28 mouse cellular contexts compared by ENCODE assay signal in genomic region chr5:133131042-133131441, GRCm38 (mm10).
DNase-seq lines count a peak whose midpoint lies in the region; ATAC-seq and TF ChIP-seq lines count a peak whose summit lies in the region.
"Had no signal": no experiment of that assay in that cellular context is flagged by ENCODE, and none has a peak within 500 bp of the region (broad histone marks: within the 10 kb centered on the region; RNA-seq: fewer than 3 reads in every experiment).

No protein-coding gene starts in this region.

- no peaks in the 10 kb centered on the region for H3K9me3 ChIP-seq in forebrain, embryonic 16.5 days (ENCODE audit: control insufficient read depth, low read length)
- no peaks in the 10 kb centered on the region for H3K9me3 ChIP-seq in forebrain, embryonic 10.5 days
- H3K9me3 ChIP-seq in midbrain, postnatal 0 days (ENCODE audit: low read length) = no peaks in the 10 kb centered on the region
- H3K9me3 ChIP-seq in midbrain, embryonic 13.5 days = no peaks in the 10 kb centered on the region; the same call in 1 of the 2 replicates
- no peaks in the 10 kb centered on the region for H3K9me3 ChIP-seq in hindbrain, postnatal 0 days (ENCODE audit: low read length)
- H3K9me3 ChIP-seq in kidney, embryonic 14.5 days (ENCODE audit: control insufficient read depth, low read length) = no peaks in the 10 kb centered on the region
- H3K9me3 ChIP-seq: embryonic facial prominence, embryonic 10.5 days; embryonic facial prominence, embryonic 15.5 days; kidney, embryonic 15.5 days; limb, embryonic 10.5 days; limb, embryonic 15.5 days; liver, embryonic 13.5 days; stomach, embryonic 15.5 days had no signal

- whole genome bisulfite sequencing in forebrain, embryonic 16.5 days = 19% methylated on average over 2 of the region's 2 CpGs
- WGBS in forebrain, embryonic 10.5 days = 80% methylated on average over 2 of the region's 2 CpGs
- WGBS in midbrain, postnatal 0 days = 69% methylated on average over 2 of the region's 2 CpGs
- 25% methylated on average over 2 of the region's 2 CpGs for WGBS in midbrain, embryonic 13.5 days
- WGBS in hindbrain, postnatal 0 days = 34% methylated on average over 2 of the region's 2 CpGs
- WGBS in kidney, embryonic 14.5 days = 86% methylated on average over 2 of the region's 2 CpGs

- no peaks in the 10 kb centered on the region for H3K36me3 ChIP-seq in forebrain, embryonic 16.5 days (ENCODE audit: control insufficient read depth, insufficient read depth)
- H3K36me3 ChIP-seq in forebrain, embryonic 10.5 days (replicated peaks) = no peaks in the 10 kb centered on the region
- H3K36me3 ChIP-seq in midbrain, postnatal 0 days (ENCODE audit: insufficient read depth, low read length) = no peaks in the 10 kb centered on the region
- H3K36me3 ChIP-seq in midbrain, embryonic 13.5 days = no peaks in the 10 kb centered on the region
- no peaks in the 10 kb centered on the region for H3K36me3 ChIP-seq in hindbrain, postnatal 0 days (ENCODE audit: insufficient read depth, low read length)
- H3K36me3 ChIP-seq in kidney, embryonic 14.5 days (ENCODE audit: control insufficient read depth, insufficient read depth, low read length) = no peaks in the 10 kb centered on the region
- H3K36me3 ChIP-seq: embryonic facial prominence, embryonic 10.5 days; embryonic facial prominence, embryonic 15.5 days; heart, embryonic 12.5 days; kidney, embryonic 15.5 days; limb, embryonic 10.5 days; limb, embryonic 15.5 days; liver, embryonic 13.5 days; stomach, embryonic 15.5 days had no signal

- ATAC-seq in forebrain, embryonic 16.5 days = 0 out of 2 replicates have a peak, but pooled peaks have one; percentile 18
- ATAC-seq in midbrain, postnatal 0 days (ENCODE audit: low FRiP score) = no peak
- no peak for ATAC-seq in midbrain, embryonic 13.5 days
- no peak for ATAC-seq in hindbrain, postnatal 0 days
- ATAC-seq in kidney, embryonic 14.5 days (ENCODE audit: low FRiP score, low TSS enrichment) = no peak
- ATAC-seq: inflammation-experienced regulatory T-cells, adult 6 months; lung, postnatal 0 days had no signal

- no peak for TF ChIP-seq CTCF in midbrain, postnatal 0 days (IDR thresholded peaks at IDR 0.05)
- TF ChIP-seq CTCF in hindbrain, postnatal 0 days (IDR thresholded peaks at IDR 0.05; ENCODE audit: low read depth) = no peak

- no peak for DNase-seq in forebrain, embryonic 10.5 days (ENCODE audit: extremely low spot score, low spot score)
- DNase-seq in midbrain, postnatal 0 days (ENCODE audit: low spot score) = peak; percentile 44
- peak; percentile 49 for DNase-seq in hindbrain, postnatal 0 days (ENCODE audit: low spot score)
- DNase-seq: adrenal gland, postnatal 25 days; B cell, adult 2 months; cerebellum, adult 18-20 months; heart, adult 2 months; heart, postnatal 4 days; kidney, adult 11 months; kidney, postnatal 25 days; liver, embryonic 13.5 days; lung, adult 18-20 months; lung, postnatal 4 days; right cerebral cortex, postnatal 25 days had no signal

- no peaks in the 10 kb centered on the region for H3K27me3 ChIP-seq in forebrain, embryonic 16.5 days (replicated peaks; ENCODE audit: control insufficient read depth, insufficient read depth, low read length)
- no peaks in the 10 kb centered on the region for H3K27me3 ChIP-seq in forebrain, embryonic 10.5 days (ENCODE audit: poor library complexity, severe bottlenecking)
- no peaks in the 10 kb centered on the region for H3K27me3 ChIP-seq in midbrain, postnatal 0 days (ENCODE audit: insufficient read depth, low read length)
- no peaks in the 10 kb centered on the region for H3K27me3 ChIP-seq in midbrain, embryonic 13.5 days
- H3K27me3 ChIP-seq in hindbrain, postnatal 0 days (ENCODE audit: insufficient read depth, low read length) = no peaks in the 10 kb centered on the region
- H3K27me3 ChIP-seq in kidney, embryonic 14.5 days (ENCODE audit: control insufficient read depth, insufficient read depth, low read length) = no peaks in the 10 kb centered on the region
- H3K27me3 ChIP-seq: embryonic facial prominence, embryonic 15.5 days; kidney, embryonic 15.5 days; limb, embryonic 15.5 days; liver, embryonic 13.5 days; megakaryocyte, embryonic 14.5 days; stomach, embryonic 15.5 days had no signal

- H3K4me1 ChIP-seq in forebrain, embryonic 16.5 days (replicated peaks; ENCODE audit: control insufficient read depth, insufficient read depth, low read length) = no peaks in the 10 kb centered on the region
- peaks cover 7% of the 10 kb centered on the region; the same call in 1 of the 2 replicates for H3K4me1 ChIP-seq in forebrain, embryonic 10.5 days
- no peaks in the 10 kb centered on the region for H3K4me1 ChIP-seq in midbrain, postnatal 0 days (ENCODE audit: insufficient read depth, low read length)
- H3K4me1 ChIP-seq in midbrain, embryonic 13.5 days (replicated peaks) = no peaks in the 10 kb centered on the region
- H3K4me1 ChIP-seq in hindbrain, postnatal 0 days (ENCODE audit: insufficient read depth, low read length) = no peaks in the 10 kb centered on the region
- no peaks in the 10 kb centered on the region for H3K4me1 ChIP-seq in kidney, embryonic 14.5 days (ENCODE audit: control insufficient read depth, insufficient read depth, low read length)
- H3K4me1 ChIP-seq: embryonic facial prominence, embryonic 10.5 days; embryonic facial prominence, embryonic 15.5 days; heart, embryonic 12.5 days; kidney, embryonic 15.5 days; limb, embryonic 10.5 days; limb, embryonic 15.5 days; liver, embryonic 13.5 days; megakaryocyte, embryonic 14.5 days; stomach, embryonic 15.5 days had no signal

- no peak overlapping the region for H3K9ac ChIP-seq in forebrain, embryonic 16.5 days (replicated peaks; ENCODE audit: low read depth, low read length)
- no peak overlapping the region for H3K9ac ChIP-seq in midbrain, postnatal 0 days (replicated peaks; ENCODE audit: low read length, poor library complexity, severe bottlenecking)
- no peak overlapping the region for H3K9ac ChIP-seq in midbrain, embryonic 13.5 days (replicated peaks)
- H3K9ac ChIP-seq in hindbrain, postnatal 0 days (replicated peaks; ENCODE audit: low read length) = no peak overlapping the region
- H3K9ac ChIP-seq in kidney, embryonic 14.5 days (ENCODE audit: low read depth, low read length) = no peak overlapping the region
- H3K9ac ChIP-seq: embryonic facial prominence, embryonic 15.5 days; heart, embryonic 12.5 days; kidney, embryonic 15.5 days; limb, embryonic 15.5 days; liver, embryonic 13.5 days; stomach, embryonic 15.5 days had no signal

- H3K4me2 ChIP-seq in forebrain, embryonic 16.5 days (ENCODE audit: low read length) = no peak overlapping the region
- H3K4me2 ChIP-seq in midbrain, postnatal 0 days (ENCODE audit: low read depth, low read length, poor library complexity, severe bottlenecking) = no peak overlapping the region
- no peak overlapping the region for H3K4me2 ChIP-seq in midbrain, embryonic 13.5 days (replicated peaks)
- H3K4me2 ChIP-seq in hindbrain, postnatal 0 days (ENCODE audit: low read depth, low read length) = no peak overlapping the region
- no peak overlapping the region for H3K4me2 ChIP-seq in kidney, embryonic 14.5 days (replicated peaks; ENCODE audit: low read depth, low read length)
- H3K4me2 ChIP-seq: embryonic facial prominence, embryonic 15.5 days; heart, embryonic 12.5 days; kidney, embryonic 15.5 days; limb, embryonic 15.5 days; liver, embryonic 13.5 days; stomach, embryonic 15.5 days had no signal

- H3K4me3 ChIP-seq in forebrain, embryonic 16.5 days (replicated peaks; ENCODE audit: low read length) = no peak overlapping the region
- no peak overlapping the region for H3K4me3 ChIP-seq in forebrain, embryonic 10.5 days
- no peak overlapping the region for H3K4me3 ChIP-seq in midbrain, postnatal 0 days (ENCODE audit: low read depth, low read length)
- no peak overlapping the region for H3K4me3 ChIP-seq in midbrain, embryonic 13.5 days (replicated peaks)
- no peak overlapping the region for H3K4me3 ChIP-seq in hindbrain, postnatal 0 days (ENCODE audit: low read length)
- H3K4me3 ChIP-seq in kidney, embryonic 14.5 days (ENCODE audit: low read length) = no peak overlapping the region
- H3K4me3 ChIP-seq: embryonic facial prominence, embryonic 10.5 days; embryonic facial prominence, embryonic 15.5 days; heart, adult 2 months; heart, embryonic 12.5 days; kidney, embryonic 15.5 days; layer of hippocampus, adult 2 months; limb, embryonic 10.5 days; limb, embryonic 15.5 days; liver, embryonic 13.5 days; megakaryocyte, embryonic 14.5 days; stomach, embryonic 15.5 days had no signal

- no peak overlapping the region; the same call in 1 of the 2 replicates for H3K27ac ChIP-seq in forebrain, embryonic 16.5 days (ENCODE audit: low read length)
- no peak overlapping the region for H3K27ac ChIP-seq in forebrain, embryonic 10.5 days
- H3K27ac ChIP-seq in midbrain, postnatal 0 days (ENCODE audit: low read depth, low read length) = no peak overlapping the region
- no peak overlapping the region for H3K27ac ChIP-seq in midbrain, embryonic 13.5 days
- no peak overlapping the region for H3K27ac ChIP-seq in hindbrain, postnatal 0 days
- no peak overlapping the region for H3K27ac ChIP-seq in kidney, embryonic 14.5 days (ENCODE audit: low read depth, low read length)
- H3K27ac ChIP-seq: embryonic facial prominence, embryonic 10.5 days; embryonic facial prominence, embryonic 15.5 days; heart, adult 2 months; kidney, embryonic 15.5 days; layer of hippocampus, adult 2 months; limb, embryonic 10.5 days; limb, embryonic 15.5 days; liver, embryonic 13.5 days; stomach, embryonic 15.5 days had no signal
